Mouse (Mus musculus): ENCODE measurements around the gene Eif2s2.

- TF ChIP-seq CTCF (conservative IDR thresholded peaks at IDR 0.05; ENCODE audit: low read length) (no peak), POU5F1 (IDR thresholded peaks at IDR 0.05; ENCODE audit: borderline replicate concordance, low read length) (no peak)
These were observed 23.3 kb upstream of the Eif2s2 start for GRCm38 (mm10) chr2:154915922-154916541.
